Mouse (Mus musculus) brain, embryonic 14.5 days (tissue): Measurements from ENCODE around the gene Bcat1. TPM values are rescaled to one million over a fixed set of nuclear protein-coding genes. Genes with fewer than 3 reads are reported as not detected.
"Not testable (repeated sequence)": the region's sequence is repeated elsewhere in the genome, so short reads cannot be mapped to it uniquely, and the experiment has no call there.

Experiments
- DNase-seq: peaks from one replicate; pipeline ENCODE4 v3.0.0-alpha.2; 2011; ENCODE audit warnings: low read depth
- CTCF ChIP-seq: fragments of 200-500 bp; IDR thresholded peaks from 2 replicates; pipeline ENCODE4 v1.5.1; 2012; ENCODE audit warnings: inconsistent platforms, mild to moderate bottlenecking, moderate library complexity, borderline replicate concordance; ENCODE audit not compliant: insufficient read depth, insufficient read length; ENCODE audit errors: extremely low read depth
- POLR2A ChIP-seq: fragments of 200-500 bp; IDR thresholded peaks from 2 replicates; pipeline ENCODE4 v1.6.1; 2012; ENCODE audit warnings: mild to moderate bottlenecking, inconsistent platforms, borderline replicate concordance; ENCODE audit not compliant: poor library complexity, insufficient read depth, insufficient read length, severe bottlenecking; ENCODE audit errors: extremely low read depth
- polyA plus RNA-seq: library from polyadenylated mRNA; depleted of rRNA; stranded (reverse); fragments of >200 nt; gene quantifications from 2 replicates; pipeline ENCODE4 v1.2.3, GENCODE M21; 2012

Gene Bcat1
- polyA plus RNA-seq, 1 experiment = 34.6 TPM

DNA sequence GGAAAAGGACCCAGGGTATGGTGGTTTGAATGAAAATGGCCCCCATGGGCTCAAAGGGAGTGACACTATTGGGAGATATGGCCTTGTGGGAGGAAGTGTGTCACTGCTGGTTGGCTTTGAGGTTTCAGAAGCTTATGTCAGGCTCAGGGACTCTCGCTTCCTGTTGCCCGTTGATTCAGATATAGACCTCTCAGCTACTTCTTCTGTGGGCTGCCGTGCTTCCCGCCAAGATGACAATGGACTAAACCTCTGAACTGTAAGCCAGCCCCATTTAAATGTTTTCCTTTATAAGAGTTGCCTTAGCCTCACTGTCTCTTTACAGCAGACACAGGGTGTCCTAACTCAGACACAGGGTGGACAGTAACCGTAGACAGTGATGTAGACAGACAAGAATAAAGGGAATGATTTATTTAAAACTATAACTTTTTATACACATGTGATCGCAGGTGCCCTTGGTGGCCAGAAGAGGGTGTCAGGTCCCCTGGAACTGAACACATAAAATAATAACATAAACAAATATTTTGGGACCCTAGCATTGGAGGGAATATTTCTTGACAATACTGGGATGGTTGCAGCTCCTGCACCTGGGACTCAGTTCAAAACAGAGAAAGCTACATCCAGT is 39.6 kb upstream of the Bcat1 start, which contains the start of gene Lrmp:
TSS of gene Lrmp (plus strand) at position 178 of the 622 bp plus-strand sequence.
- no peak for DNase-seq

DNA sequence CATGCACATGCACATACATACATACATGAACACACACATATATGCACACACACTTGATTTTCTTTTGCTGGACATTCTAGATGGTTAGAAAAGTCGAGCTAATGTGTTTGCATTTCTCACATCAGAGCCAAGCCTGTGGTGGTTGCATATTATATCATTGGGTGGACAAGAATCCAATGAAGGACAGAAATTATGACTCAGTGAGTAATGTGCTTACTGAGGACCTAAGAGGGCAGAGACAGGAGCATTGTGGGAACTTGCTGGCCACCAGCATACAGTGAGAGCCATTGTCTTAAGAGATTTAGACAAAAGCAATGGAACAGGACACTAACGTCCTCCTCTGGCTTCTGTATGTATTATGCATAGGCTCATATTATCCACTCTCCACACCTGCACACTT is 38.6 kb upstream of the Bcat1 start:
- DNase-seq = no peak
- TF ChIP-seq CTCF = no peak
- TF ChIP-seq POLR2A = no peak

More for the DNA sequence above, 39.6 kb upstream of the Bcat1 start, which contains the start of gene Lrmp:
- peak; percentile 22; the same call in 1 of the 2 replicates for TF ChIP-seq CTCF
- TF ChIP-seq POLR2A = no peak

- TF ChIP-seq CTCF = no peak
- TF ChIP-seq POLR2A = no peak
- DNase-seq = no peak
Measured at GRCm38 (mm10) chr6:145112865-145113264, 36.9 kb upstream of the Bcat1 start.

GRCm38 (mm10) chr6:145110786-145111185 is 34.8 kb upstream of the Bcat1 start:
- no peak for DNase-seq
- TF ChIP-seq CTCF = no peak
- no peak for TF ChIP-seq POLR2A

GRCm38 (mm10) chr6:145106163-145106842 is 30.3 kb upstream of the Bcat1 start:
- TF ChIP-seq CTCF (no peak), POLR2A (no peak)
- no peak for DNase-seq

DNA sequence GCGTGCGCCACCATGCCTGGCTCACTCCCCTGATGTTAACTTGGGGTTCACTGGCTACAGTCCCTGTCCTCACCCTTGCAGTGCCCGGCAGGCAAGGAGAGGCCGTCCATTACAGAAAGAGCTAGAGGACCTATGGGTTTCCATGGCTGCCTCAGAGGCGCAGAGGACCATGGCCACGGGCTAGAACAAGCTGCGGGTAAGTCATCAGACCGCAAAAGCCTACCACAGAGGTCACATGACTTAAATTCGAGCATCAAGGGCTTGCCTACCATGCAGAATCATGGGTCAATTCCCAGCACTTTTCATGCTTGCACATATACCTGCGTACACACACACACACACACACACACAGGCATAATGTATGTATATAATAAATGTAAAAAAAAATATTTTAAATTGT is 29.5 kb upstream of the Bcat1 start:
- TF ChIP-seq CTCF (no peak), POLR2A (no peak)
- DNase-seq = no peak

GRCm38 (mm10) chr6:145104241-145104939 is 28.4 kb upstream of the Bcat1 start:
- no peak for TF ChIP-seq POLR2A
- TF ChIP-seq CTCF = no peak
- no peak for DNase-seq

DNA sequence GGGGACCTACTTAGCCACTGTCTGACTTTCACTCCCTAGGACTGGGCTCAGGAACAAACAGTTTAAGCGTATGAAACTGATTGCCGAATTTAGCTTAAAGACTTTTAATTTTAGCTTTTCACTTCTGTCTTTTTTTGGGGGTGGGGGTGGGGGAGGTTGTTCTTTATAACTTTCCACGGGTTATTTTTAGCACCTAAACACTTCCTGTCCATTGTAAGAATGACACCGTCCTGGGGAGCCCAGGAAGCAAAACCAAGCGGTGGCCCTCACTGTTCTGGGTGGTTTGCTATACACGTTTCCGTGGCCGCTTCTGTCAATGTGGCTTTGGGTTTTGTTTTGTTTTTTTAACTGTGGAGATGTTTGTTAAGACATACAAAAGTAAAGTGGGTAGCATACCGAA is 24.9 kb upstream of the Bcat1 start:
- no peak for DNase-seq
- TF ChIP-seq POLR2A (no peak), CTCF (no peak)

GRCm38 (mm10) chr6:145094431-145094830 is 18.4 kb upstream of the Bcat1 start:
- TF ChIP-seq POLR2A = no peak
- no peak for TF ChIP-seq CTCF
- DNase-seq = no peak

DNA sequence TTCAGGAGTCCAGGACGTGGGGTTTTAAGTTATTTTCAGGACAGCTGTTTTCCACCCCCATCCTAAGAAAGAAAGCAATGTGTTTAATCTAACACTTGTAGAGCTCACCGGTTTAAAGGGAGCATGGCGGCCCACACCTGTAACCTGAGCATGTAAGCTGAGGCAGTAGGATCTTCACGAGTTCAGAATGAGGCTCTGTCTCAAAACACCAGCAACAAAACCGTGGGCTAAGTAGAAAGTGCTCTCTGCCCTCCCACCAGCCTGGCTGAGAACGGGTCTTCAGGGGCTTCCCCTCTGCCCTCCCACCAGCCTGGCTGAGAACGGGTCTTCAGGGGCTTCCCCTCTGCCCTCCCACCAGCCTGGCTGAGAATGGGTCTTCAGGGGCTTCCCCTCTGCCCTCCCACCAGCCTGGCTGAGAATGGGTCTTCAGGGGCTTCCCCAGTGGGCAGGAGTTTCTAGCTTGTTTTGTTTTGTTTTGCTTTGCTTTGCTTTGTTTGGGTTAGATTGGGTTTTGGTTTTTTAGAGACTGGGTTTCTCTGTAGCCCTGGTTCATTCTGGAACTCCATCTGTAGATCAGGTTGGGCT is 17.1 kb upstream of the Bcat1 start:
- DNase-seq = not testable (repeated sequence)

DNA sequence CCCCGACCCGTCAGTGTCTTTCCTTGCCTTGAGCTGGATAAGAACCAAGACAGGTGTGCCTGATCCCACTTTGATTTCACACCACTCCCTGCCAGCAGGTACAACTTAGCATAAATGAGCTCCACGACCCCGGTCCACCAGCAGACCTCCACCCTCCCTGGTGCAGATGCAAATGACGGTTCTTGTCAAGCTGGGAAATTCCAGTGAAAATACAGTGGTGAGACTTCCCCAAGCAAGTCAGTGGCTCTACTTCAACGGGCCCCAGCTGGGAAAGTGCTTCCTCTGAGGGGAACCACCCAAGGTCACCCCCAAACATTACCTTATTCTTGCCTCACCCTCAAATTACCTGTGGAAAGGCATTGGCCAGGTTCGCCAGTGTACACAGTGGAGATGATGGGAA is 16.0 kb upstream of the Bcat1 start:
- no peak for DNase-seq
- TF ChIP-seq CTCF (no peak), POLR2A (no peak)

GRCm38 (mm10) chr6:145090928-145091327 is 14.9 kb upstream of the Bcat1 start:
- TF ChIP-seq CTCF (no peak), POLR2A (no peak)
- no peak for DNase-seq

GRCm38 (mm10) chr6:145090201-145090863 is 14.3 kb upstream of the Bcat1 start:
- no peak for DNase-seq
- TF ChIP-seq CTCF = no peak
- no peak for TF ChIP-seq POLR2A
